Mouse (Mus musculus): ENCODE results near the gene Commd6. TPM values are rescaled to one million over a fixed set of nuclear protein-coding genes. Genes with fewer than 3 reads are reported as not detected.
"Not testable (repeated sequence)": the region's sequence is repeated elsewhere in the genome, so short reads cannot be mapped to it uniquely, and the experiment has no call there.

Commd6 gene
- polyA plus RNA-seq, 1 experiment = 15.4 TPM

DNA sequence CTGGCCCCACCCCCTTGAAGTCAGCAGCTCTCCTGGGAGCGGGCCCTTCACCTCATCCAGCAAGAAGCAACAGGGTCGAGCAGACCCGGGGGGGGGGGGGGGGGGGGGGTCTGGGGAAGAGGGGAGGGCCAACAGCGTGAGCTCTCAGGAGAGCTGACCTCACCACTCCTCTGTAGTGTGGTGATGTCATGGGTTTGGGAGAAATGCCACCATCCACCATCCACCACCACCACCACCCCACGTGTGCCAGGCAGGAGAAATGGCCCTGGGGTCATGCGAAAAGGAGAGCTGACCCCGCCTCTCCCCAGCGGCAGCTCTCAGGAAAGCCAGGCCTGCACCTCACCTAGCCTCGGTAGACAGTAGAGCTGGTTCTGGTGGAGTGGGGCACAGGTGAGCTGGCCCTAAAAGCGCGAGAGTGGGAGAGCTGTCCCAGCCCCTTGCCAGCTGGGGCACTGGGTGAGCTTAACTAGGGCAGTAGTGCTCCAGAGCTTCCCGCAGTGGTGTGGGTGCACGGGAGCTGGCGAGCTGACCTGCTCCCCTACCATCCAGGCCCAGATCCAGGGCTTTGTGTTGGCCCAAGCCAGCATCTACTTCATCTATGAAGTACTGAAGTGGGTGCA, 43.3 kb downstream of the Commd6 start:
- Histone ChIP-seq H3K4me1 (ENCODE audit: control insufficient read depth, insufficient read depth, insufficient read length) (no peaks in the 10 kb centered on the region), H3K27me3 (ENCODE audit: control insufficient read depth, insufficient read depth, low read length) (no peaks in the 10 kb centered on the region), H3K36me3 (ENCODE audit: control insufficient read depth, insufficient read depth, low read length) (no peaks in the 10 kb centered on the region), H3K4me3 (ENCODE audit: extremely low read depth, insufficient read depth, insufficient read length) (no peak overlapping the region), H3K27ac (ENCODE audit: insufficient read depth, low read length) (no peak overlapping the region)
- no peak for DNase-seq (ENCODE audit: low read depth in 1 of 2, low spot score in 2 of 2)
- no peak for TF ChIP-seq POLR2A (IDR thresholded peaks at IDR 0.05; ENCODE audit: low read depth, low read length)
- TF ChIP-seq CTCF (IDR thresholded peaks at IDR 0.05; ENCODE audit: extremely low read depth, insufficient read depth, insufficient read length, insufficient replicate concordance) = no peak
- WGBS = 95% methylated on average over 11 of the region's 14 CpGs

DNA sequence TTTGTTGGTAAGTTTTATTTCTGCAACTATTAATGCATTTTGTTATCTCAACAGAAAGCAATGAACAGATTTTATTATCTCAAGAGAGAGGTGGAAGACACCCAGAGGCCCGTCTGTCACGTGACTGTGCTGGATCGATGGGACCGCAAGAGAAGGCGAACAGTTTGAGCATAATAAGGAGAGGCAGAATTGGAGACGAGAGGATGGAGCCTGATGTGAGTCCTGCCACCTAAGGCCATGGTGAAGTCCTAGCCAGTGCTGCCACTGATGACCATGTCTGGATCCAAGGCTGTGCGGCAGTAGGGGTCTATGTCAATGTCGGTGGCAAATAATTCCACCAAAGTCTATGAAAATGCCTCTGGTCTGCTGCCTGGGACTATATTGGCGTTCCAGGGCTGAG, 43.8 kb downstream of the Commd6 start:
- Histone ChIP-seq H3K36me3 (ENCODE audit: control insufficient read depth, insufficient read depth, low read length) (no peaks in the 10 kb centered on the region), H3K4me1 (ENCODE audit: control insufficient read depth, insufficient read depth, insufficient read length) (no peaks in the 10 kb centered on the region), H3K4me3 (ENCODE audit: extremely low read depth, insufficient read depth, insufficient read length) (no peak overlapping the region), H3K27ac (ENCODE audit: insufficient read depth, low read length) (no peak overlapping the region), H3K27me3 (ENCODE audit: control insufficient read depth, insufficient read depth, low read length) (no peaks in the 10 kb centered on the region)
- no peak for DNase-seq (ENCODE audit: low read depth in 1 of 2, low spot score in 2 of 2)
- 95% methylated on average over 9 of the region's 9 CpGs for WGBS
- TF ChIP-seq POLR2A (IDR thresholded peaks at IDR 0.05; ENCODE audit: low read depth, low read length) = no peak

DNA sequence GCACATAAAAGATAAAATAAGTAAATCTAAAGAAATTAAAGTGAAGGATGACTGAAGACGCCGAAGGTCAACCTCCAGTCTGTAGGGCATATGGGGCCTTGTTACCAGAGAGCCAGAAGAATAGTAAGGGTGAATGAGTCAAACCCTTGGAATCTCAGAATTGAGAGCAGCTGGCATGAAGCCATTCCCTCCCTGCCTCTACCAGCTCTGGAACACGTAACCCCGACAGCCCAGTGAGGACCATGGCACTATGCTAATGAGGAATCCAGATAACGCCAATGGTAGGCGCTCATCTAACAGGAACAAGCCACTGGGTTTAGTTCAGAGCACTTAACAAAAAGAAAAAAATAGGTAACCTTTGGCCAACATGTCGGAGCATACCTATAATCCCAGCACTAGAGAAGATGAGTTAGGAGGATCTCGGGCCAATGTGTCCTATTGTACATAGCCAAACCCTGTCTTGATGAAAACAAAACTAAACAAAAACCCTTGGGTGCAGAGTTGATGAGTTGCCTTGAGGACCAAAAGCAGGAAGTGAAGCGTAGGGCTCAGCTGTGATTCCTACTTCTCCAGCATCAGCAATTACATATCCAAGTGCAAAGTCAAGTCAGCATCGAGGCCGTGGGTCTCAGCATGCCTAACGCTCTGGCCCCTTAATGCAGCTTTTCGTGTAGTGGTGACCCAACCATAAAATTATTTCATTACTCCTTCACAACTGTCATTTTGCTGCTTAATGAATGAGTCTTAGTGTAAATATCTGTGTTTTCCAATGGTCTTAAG, 45.0 kb downstream of the Commd6 start:
- TF ChIP-seq CTCF (IDR thresholded peaks at IDR 0.05; ENCODE audit: extremely low read depth, insufficient read depth, insufficient read length, insufficient replicate concordance) (no peak), POLR2A (IDR thresholded peaks at IDR 0.05; ENCODE audit: low read depth, low read length) (no peak)
- 91% methylated on average over 13 of the region's 13 CpGs for WGBS

DNA sequence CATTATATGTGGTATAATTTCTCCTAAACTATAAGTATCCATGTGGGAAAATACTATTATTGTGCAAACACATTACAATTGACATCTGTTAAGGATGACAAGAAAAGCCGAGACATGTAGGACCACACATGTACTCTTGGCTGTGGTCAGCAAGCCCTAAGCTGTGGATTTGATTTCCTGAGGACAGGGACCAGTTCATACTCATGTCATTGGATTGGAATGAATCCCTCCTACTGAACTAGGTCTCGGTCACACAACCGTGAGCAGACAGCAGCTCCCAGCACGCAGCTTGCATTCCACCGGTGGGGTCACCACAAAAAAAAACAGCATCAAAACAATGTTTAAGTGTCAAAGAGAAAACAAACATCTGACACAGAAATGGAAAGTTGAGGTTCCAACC, 46.5 kb downstream of the Commd6 start:
- Histone ChIP-seq H3K27ac (ENCODE audit: insufficient read depth, low read length) (no peak overlapping the region), H3K36me3 (ENCODE audit: control insufficient read depth, insufficient read depth, low read length) (no peaks in the 10 kb centered on the region), H3K27me3 (ENCODE audit: control insufficient read depth, insufficient read depth, low read length) (no peaks in the 10 kb centered on the region), H3K4me1 (ENCODE audit: control insufficient read depth, insufficient read depth, insufficient read length) (no peaks in the 10 kb centered on the region), H3K4me3 (ENCODE audit: extremely low read depth, insufficient read depth, insufficient read length) (no peak overlapping the region)
- WGBS = 83% methylated on average over 5 of the region's 5 CpGs
- DNase-seq (ENCODE audit: low read depth in 1 of 2, low spot score in 2 of 2) = no peak
- TF ChIP-seq POLR2A (IDR thresholded peaks at IDR 0.05; ENCODE audit: low read depth, low read length) (no peak), CTCF (IDR thresholded peaks at IDR 0.05; ENCODE audit: extremely low read depth, insufficient read depth, insufficient read length, insufficient replicate concordance) (no peak)

More for the DNA sequence above, 45.0 kb downstream of the Commd6 start:
- no peak overlapping the region for H3K4me3 ChIP-seq (ENCODE audit: extremely low read depth, insufficient read depth, insufficient read length)
- no peaks in the 10 kb centered on the region for H3K36me3 ChIP-seq (ENCODE audit: control insufficient read depth, insufficient read depth, low read length)
- H3K27ac ChIP-seq (ENCODE audit: insufficient read depth, low read length) = no peak overlapping the region
- H3K27me3 ChIP-seq (ENCODE audit: control insufficient read depth, insufficient read depth, low read length) = no peaks in the 10 kb centered on the region
- DNase-seq (ENCODE audit: low read depth in 1 of 2, low spot score in 2 of 2) = no peak
- H3K4me1 ChIP-seq (ENCODE audit: control insufficient read depth, insufficient read depth, insufficient read length) = no peaks in the 10 kb centered on the region

DNA sequence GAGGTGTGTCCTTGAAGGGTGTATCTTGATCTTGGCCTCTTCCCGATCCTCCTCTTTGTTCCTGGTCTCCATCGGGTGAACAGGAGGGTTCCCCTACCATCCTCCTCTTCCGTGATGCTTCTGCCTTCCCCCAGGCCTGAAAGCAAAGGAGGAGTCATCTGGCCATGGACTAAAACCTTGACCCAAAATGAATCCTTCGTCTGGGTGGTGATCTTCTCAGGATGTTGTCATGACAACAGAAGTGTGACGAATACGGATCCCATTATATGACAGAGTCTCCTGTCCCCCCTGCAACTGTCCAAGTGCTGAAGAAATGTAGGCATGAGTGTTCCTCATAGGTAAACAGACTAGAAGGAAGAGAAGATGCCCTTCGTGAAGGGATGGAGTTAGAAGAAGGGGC, 47.1 kb downstream of the Commd6 start:
- Histone ChIP-seq H3K36me3 (ENCODE audit: control insufficient read depth, insufficient read depth, low read length) (no peaks in the 10 kb centered on the region), H3K4me1 (ENCODE audit: control insufficient read depth, insufficient read depth, insufficient read length) (no peaks in the 10 kb centered on the region), H3K27me3 (ENCODE audit: control insufficient read depth, insufficient read depth, low read length) (no peaks in the 10 kb centered on the region), H3K4me3 (ENCODE audit: extremely low read depth, insufficient read depth, insufficient read length) (no peak overlapping the region), H3K27ac (ENCODE audit: insufficient read depth, low read length) (no peak overlapping the region)
- no peak for DNase-seq (ENCODE audit: low read depth in 1 of 2, low spot score in 2 of 2)
- TF ChIP-seq CTCF (IDR thresholded peaks at IDR 0.05; ENCODE audit: extremely low read depth, insufficient read depth, insufficient read length, insufficient replicate concordance) (no peak), POLR2A (IDR thresholded peaks at IDR 0.05; ENCODE audit: low read depth, low read length) (no peak)
- WGBS = 93% methylated on average over 7 of the region's 7 CpGs

DNA sequence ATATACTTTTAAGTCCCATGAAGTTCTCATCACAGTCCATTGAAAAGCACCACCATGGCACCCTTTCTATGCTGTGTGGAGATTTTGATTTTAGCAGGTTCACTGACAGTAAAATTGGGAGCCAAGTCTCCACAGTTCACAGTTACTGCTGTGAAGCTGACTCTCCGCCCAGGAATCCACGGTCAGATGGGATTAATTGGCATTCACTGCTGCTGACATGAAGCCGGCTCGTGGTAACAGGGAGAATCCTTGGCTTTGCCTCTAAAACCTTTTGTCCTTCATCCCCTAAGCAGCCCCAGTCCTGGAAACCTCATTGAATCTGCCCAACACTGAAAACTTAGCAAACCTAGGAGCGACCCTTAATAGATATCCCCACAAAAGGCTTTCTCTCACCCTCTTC, 49.4 kb downstream of the Commd6 start:
- no peak for DNase-seq (ENCODE audit: low read depth in 1 of 2, low spot score in 2 of 2)
- WGBS = 95% methylated on average over 5 of the region's 5 CpGs
- H3K36me3 ChIP-seq (ENCODE audit: control insufficient read depth, insufficient read depth, low read length) = no peaks in the 10 kb centered on the region

DNA sequence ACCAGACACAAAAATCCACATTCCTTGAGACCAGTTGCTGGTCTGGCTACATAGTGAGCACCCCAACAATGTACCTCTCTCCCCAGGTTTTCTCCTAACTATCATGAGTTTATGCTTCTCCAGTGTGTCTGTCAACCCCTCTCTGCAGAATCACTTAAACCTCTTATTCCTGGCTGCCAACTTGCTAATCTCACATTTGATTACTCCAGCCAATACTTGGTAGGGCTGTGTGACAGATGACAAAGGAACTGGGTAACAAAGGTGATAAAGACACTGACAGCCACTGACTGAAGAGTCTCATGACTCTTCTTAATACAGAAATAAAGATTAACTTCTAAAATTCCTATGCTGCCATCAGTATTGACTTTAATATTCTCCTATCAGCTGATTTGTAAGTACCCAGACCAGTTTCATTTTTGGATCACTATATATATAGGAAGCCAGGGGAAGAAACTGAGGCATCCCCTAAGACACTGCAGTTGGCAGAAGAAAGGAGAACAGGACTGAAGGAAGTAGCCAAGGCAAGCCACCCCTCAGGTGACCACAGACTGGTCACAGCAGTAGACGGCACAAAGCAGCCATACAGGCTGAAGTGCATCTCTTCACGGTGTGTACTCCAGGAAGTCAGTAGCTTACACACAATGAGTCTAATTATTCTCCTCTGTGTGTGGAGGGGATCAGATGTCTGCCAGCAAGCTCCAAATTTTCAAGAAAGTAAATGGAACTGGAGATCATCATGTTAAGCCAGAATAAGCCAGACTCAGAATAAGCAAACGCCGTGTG, 52.1 kb downstream of the Commd6 start:
- WGBS = 63% methylated on average over 3 of the region's 4 CpGs
- not testable (repeated sequence) for H3K27me3 ChIP-seq (ENCODE audit: control insufficient read depth, insufficient read depth, low read length); H3K27ac ChIP-seq (ENCODE audit: insufficient read depth, low read length)

More for the DNA sequence above, 49.4 kb downstream of the Commd6 start:
- H3K4me3 ChIP-seq (ENCODE audit: extremely low read depth, insufficient read depth, insufficient read length) = no peak overlapping the region
- no peaks in the 10 kb centered on the region for H3K4me1 ChIP-seq (ENCODE audit: control insufficient read depth, insufficient read depth, insufficient read length)
- no peak overlapping the region for H3K27ac ChIP-seq (ENCODE audit: insufficient read depth, low read length)
- no peak for TF ChIP-seq CTCF (IDR thresholded peaks at IDR 0.05; ENCODE audit: extremely low read depth, insufficient read depth, insufficient read length, insufficient replicate concordance)
- TF ChIP-seq POLR2A (IDR thresholded peaks at IDR 0.05; ENCODE audit: low read depth, low read length) = no peak
- no peaks in the 10 kb centered on the region for H3K27me3 ChIP-seq (ENCODE audit: control insufficient read depth, insufficient read depth, low read length)

DNA sequence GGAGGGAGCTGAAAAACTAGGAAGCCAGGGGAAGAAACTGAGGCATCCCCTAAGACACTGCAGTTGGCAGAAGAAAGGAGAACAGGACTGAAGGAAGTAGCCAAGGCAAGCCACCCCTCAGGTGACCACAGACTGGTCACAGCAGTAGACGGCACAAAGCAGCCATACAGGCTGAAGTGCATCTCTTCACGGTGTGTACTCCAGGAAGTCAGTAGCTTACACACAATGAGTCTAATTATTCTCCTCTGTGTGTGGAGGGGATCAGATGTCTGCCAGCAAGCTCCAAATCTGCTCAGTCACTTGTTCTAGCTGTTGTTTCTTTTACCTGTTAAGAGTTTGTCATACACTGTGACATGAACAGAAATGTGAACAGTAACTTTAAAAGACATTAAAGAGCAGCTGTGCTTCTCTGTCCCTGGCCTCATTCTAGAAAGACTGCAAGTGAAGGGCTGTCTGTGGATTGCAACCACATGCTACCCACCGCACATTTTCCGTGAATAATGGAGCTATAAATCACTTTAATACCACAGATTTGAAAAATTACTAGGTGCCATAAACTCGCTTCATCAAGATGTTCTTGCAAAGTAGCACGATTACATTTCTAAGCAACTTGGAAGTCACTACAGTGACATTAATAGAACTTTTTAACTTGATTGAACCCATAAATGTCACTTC, 53.0 kb downstream of the Commd6 start:
- not testable (repeated sequence) for H3K27me3 ChIP-seq (ENCODE audit: control insufficient read depth, insufficient read depth, low read length); H3K4me1 ChIP-seq (ENCODE audit: control insufficient read depth, insufficient read depth, insufficient read length); DNase-seq (ENCODE audit: low read depth in 1 of 2, low spot score in 2 of 2); H3K4me3 ChIP-seq (ENCODE audit: extremely low read depth, insufficient read depth, insufficient read length); H3K27ac ChIP-seq (ENCODE audit: insufficient read depth, low read length); H3K36me3 ChIP-seq (ENCODE audit: control insufficient read depth, insufficient read depth, low read length)
- 46% methylated on average over 4 of the region's 6 CpGs for WGBS

More for the DNA sequence above, 52.1 kb downstream of the Commd6 start:
- not testable (repeated sequence) for H3K4me3 ChIP-seq (ENCODE audit: extremely low read depth, insufficient read depth, insufficient read length); H3K36me3 ChIP-seq (ENCODE audit: control insufficient read depth, insufficient read depth, low read length); H3K4me1 ChIP-seq (ENCODE audit: control insufficient read depth, insufficient read depth, insufficient read length); DNase-seq (ENCODE audit: low read depth in 1 of 2, low spot score in 2 of 2)

All from spleen, adult 2 months (tissue).